Mouse (Mus musculus) E14TG2a.4 (cell line): ENCODE measurements around the gene Fam192a.

ENCODE experiments used
- CTCF ChIP-seq: conservative IDR thresholded peaks from 2 replicates; pipeline ENCODE4 v1.5.1; 2014; ENCODE audit warnings: low read length
- POU5F1 ChIP-seq: IDR thresholded peaks from 2 replicates; pipeline ENCODE4 v1.6.1; 2014; ENCODE audit warnings: low read length, borderline replicate concordance

- TF ChIP-seq CTCF (no peak), POU5F1 (no peak)
Observed at GRCm38 (mm10) chr8:94607064-94607463, 5.3 kb upstream of the Fam192a start.
